Mouse (Mus musculus) erythroblast, embryonic 14.5 days (primary cell): ENCODE results near the gene Lrrc9.

Experiments
- GATA1 ChIP-seq: IDR thresholded peaks from 2 replicates; pipeline ENCODE4 v1.6.1; 2012; ENCODE audit warnings: low read length, inconsistent platforms, mixed read lengths
- TAL1 ChIP-seq: IDR thresholded peaks from 3 replicates; pipeline ENCODE4 v1.6.1; 2012; ENCODE audit warnings: low read length, inconsistent platforms, mixed read lengths

DNA sequence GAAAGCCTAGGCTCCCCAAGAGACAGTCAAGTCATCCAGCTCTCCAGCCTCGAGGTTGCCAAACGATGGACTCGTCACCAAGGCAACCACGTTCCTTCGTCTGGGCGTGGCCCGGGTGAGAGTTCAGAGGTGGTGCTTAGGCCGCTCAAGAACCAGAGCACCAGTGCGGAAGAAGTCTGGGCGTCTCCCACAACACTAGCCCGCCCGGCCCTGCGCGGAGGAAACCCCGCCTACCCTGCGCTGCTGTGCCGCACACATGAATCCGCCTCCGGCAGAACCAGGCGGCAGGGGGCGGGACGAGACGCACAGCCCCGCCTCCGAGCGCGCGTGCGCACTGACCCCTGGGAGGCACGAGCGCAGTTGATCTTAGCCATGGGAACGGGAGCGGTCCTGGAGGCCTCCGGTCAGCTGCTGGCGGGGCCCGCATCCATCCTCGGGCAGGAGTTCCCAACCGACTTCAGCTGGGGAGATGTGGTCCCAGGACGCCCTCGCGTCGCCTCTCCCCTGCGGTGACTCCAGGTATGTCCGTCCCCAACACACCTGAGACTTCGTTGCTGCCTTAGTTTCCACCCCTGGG lies 94.4 kb downstream of the Lrrc9 start, which contains the start of gene Pcnx4:
- no peak for TF ChIP-seq GATA1
- no peak for TF ChIP-seq TAL1
